Mouse (Mus musculus) myocyte (in vitro differentiated cells): ENCODE data around the gene Hoxd3. TPM values are rescaled to one million over a fixed set of nuclear protein-coding genes. Genes with fewer than 3 reads are reported as not detected.

ENCODE experiments used
- H3K27me3 ChIP-seq: one replicate; pipeline ENCODE4 v1.6.1; 2011; ENCODE audit not compliant: control insufficient read depth, insufficient read depth, insufficient read length
- H3K36me3 ChIP-seq: one replicate; pipeline ENCODE4 v1.6.1; 2011; ENCODE audit not compliant: control insufficient read depth, insufficient read depth
- H3K4me2 ChIP-seq: one replicate; pipeline ENCODE4 v1.6.1; 2011; ENCODE audit warnings: low read depth, control low read depth
- H3K4me3 ChIP-seq: one replicate; pipeline ENCODE4 v1.5.1; 2011; ENCODE audit warnings: mild to moderate bottlenecking, control low read depth, moderate library complexity
- H3K79me2 ChIP-seq: one replicate; pipeline ENCODE4 v1.6.1; 2011; ENCODE audit not compliant: control insufficient read depth, insufficient read depth
- H3ac ChIP-seq: one replicate; pipeline ENCODE4 v1.6.1; 2011; ENCODE audit not compliant: control insufficient read depth, insufficient read length
- CEBPB ChIP-seq: IDR thresholded peaks from 2 replicates; pipeline ENCODE4 v1.6.1; 2011; ENCODE audit warnings: mild to moderate bottlenecking, moderate library complexity; ENCODE audit not compliant: poor library complexity, insufficient read depth, severe bottlenecking
- E2F4 ChIP-seq: IDR thresholded peaks from one replicate; pipeline ENCODE4 v1.6.1; 2011; ENCODE audit warnings: mild to moderate bottlenecking, control low read depth, moderate library complexity; ENCODE audit not compliant: insufficient read depth
- MAX ChIP-seq: IDR thresholded peaks from one replicate; pipeline ENCODE4 v1.6.1; 2011; ENCODE audit warnings: low read depth, mild to moderate bottlenecking, control low read depth
- MYOD1 ChIP-seq, 3 experiments: IDR thresholded peaks; one replicate each; pipeline ENCODE4 v1.6.1; 2011; ENCODE audit warnings: control low read depth in 2 of 3, low read depth in 2 of 3, mild to moderate bottlenecking in 2 of 3, moderate library complexity in 1 of 3; ENCODE audit not compliant: insufficient read length in 2 of 3, control insufficient read depth in 1 of 3
- MYOG ChIP-seq, 3 experiments: IDR thresholded peaks; one replicate each; pipeline ENCODE4 v1.6.1; 2011; ENCODE audit warnings: control low read depth in 2 of 3, low read depth in 2 of 3, mild to moderate bottlenecking in 2 of 3; ENCODE audit not compliant: insufficient read length in 2 of 3, control insufficient read depth in 1 of 3, insufficient read depth in 1 of 3
- POLR2A ChIP-seq: IDR thresholded peaks from one replicate; pipeline ENCODE4 v1.6.1; 2011; ENCODE audit warnings: low read depth, mild to moderate bottlenecking, control low read depth, moderate library complexity; ENCODE audit not compliant: insufficient read length
- POLR2AphosphoS2 ChIP-seq: IDR thresholded peaks from one replicate; pipeline ENCODE4 v1.6.1; 2011; ENCODE audit warnings: low read depth, control low read depth; ENCODE audit not compliant: insufficient read length
- REST ChIP-seq: IDR thresholded peaks from one replicate; pipeline ENCODE4 v1.6.1; 2011; ENCODE audit warnings: mild to moderate bottlenecking, control low read depth, moderate library complexity; ENCODE audit not compliant: insufficient read depth, insufficient read length
- SRF ChIP-seq: IDR thresholded peaks from one replicate; pipeline ENCODE4 v1.6.1; 2011; ENCODE audit warnings: low read depth; ENCODE audit not compliant: control insufficient read depth, insufficient read length
- TCF12 ChIP-seq: IDR thresholded peaks from one replicate; pipeline ENCODE4 v1.6.1; 2011; ENCODE audit warnings: mild to moderate bottlenecking, control low read depth; ENCODE audit not compliant: poor library complexity, insufficient read depth, severe bottlenecking
- TCF3 ChIP-seq: IDR thresholded peaks from one replicate; pipeline ENCODE4 v1.6.1; 2011; ENCODE audit warnings: low read depth, control low read depth; ENCODE audit not compliant: insufficient read length
- USF1 ChIP-seq: IDR thresholded peaks from one replicate; pipeline ENCODE4 v1.6.1; 2011; ENCODE audit warnings: low read depth, mild to moderate bottlenecking, control low read depth, moderate library complexity
- polyA plus RNA-seq: library from polyadenylated mRNA; unstranded; fragments of >200 nt; fragmentation: generic; extraction: Trizol; gene quantifications from one replicate; pipeline ENCODE4 v1.2.1, GENCODE M21; 2012; ENCODE audit warnings: missing spikeins

The Hoxd3 gene
- polyA plus RNA-seq, 1 experiment = not detected

DNA sequence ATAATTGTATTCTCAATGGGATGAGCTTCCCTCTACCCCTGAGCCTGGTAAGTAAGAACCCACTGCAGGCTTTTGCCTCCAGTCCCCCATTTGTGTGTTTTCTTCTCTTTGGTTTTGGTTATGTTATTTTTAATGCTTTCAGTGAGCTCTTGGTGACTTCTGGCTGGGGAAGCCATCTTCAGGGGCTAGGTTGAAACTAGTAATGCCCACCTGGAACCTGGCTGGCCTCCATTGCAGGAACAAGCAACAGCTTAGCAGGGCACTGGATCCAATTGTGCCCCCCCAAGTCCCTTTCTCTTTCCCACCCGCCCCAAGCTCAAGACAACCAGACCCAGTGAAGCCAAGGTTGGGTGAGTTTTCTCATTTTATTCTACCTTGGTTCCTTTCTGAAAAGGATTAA lies 16.3 kb upstream of the Hoxd3 start:
- peaks cover 80% of the 10 kb centered on the region for H3K27me3 ChIP-seq
- TF ChIP-seq TCF3 = no peak
- TF ChIP-seq E2F4 = no peak
- no peak for TF ChIP-seq CEBPB
- H3K36me3 ChIP-seq = no peaks in the 10 kb centered on the region
- no peak overlapping the region for H3ac ChIP-seq
- H3K4me3 ChIP-seq = no peak overlapping the region
- H3K4me2 ChIP-seq = no peak overlapping the region
- H3K79me2 ChIP-seq = no peaks in the 10 kb centered on the region

DNA sequence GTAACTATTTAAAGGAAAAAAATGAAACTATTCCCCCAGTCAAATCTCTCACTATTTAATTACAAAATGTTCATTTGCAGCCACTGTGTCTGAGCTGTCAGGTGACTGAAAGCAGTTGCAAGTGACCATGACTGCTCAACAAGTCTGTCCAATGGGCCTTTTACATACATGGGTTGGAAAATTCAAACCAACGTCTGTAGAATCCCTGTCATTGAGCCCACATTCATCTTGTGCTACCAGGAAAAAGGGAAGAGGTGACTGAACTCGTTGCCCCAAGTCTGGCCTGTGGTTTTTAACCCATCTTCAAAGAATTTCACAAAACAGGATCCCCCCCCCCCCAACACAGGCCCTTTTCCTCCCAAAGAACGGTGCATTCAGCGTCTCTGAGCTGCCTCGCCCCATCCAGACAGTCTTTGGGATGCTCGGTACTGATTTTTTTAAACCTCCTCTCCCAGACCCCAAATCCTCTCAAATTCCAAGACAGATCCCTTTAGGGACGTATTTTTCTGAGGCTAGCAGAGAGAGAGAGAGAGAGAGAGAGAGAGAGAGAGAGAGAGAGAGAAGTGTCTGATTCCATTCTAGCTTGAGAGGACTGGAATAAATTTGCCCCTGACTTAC lies 15.8 kb upstream of the Hoxd3 start:
- Histone ChIP-seq H3K27me3 (peaks cover 83% of the 10 kb centered on the region), H3ac (no peak overlapping the region), H3K4me3 (no peak overlapping the region), H3K79me2 (no peaks in the 10 kb centered on the region), H3K4me2 (no peak overlapping the region), H3K36me3 (no peaks in the 10 kb centered on the region)
- TF ChIP-seq MYOD1 (IDR thresholded peaks at IDR 0.05; ENCODE audit: control insufficient read depth in 1 of 3, insufficient read length in 2 of 3, low read depth in 2 of 3) (no peak), POLR2AphosphoS2 (no peak), MAX (no peak), MYOG (IDR thresholded peaks at IDR 0.05; ENCODE audit: control insufficient read depth in 1 of 3, insufficient read depth in 1 of 3, insufficient read length in 2 of 3, low read depth in 2 of 3) (no peak), TCF12 (no peak)

DNA sequence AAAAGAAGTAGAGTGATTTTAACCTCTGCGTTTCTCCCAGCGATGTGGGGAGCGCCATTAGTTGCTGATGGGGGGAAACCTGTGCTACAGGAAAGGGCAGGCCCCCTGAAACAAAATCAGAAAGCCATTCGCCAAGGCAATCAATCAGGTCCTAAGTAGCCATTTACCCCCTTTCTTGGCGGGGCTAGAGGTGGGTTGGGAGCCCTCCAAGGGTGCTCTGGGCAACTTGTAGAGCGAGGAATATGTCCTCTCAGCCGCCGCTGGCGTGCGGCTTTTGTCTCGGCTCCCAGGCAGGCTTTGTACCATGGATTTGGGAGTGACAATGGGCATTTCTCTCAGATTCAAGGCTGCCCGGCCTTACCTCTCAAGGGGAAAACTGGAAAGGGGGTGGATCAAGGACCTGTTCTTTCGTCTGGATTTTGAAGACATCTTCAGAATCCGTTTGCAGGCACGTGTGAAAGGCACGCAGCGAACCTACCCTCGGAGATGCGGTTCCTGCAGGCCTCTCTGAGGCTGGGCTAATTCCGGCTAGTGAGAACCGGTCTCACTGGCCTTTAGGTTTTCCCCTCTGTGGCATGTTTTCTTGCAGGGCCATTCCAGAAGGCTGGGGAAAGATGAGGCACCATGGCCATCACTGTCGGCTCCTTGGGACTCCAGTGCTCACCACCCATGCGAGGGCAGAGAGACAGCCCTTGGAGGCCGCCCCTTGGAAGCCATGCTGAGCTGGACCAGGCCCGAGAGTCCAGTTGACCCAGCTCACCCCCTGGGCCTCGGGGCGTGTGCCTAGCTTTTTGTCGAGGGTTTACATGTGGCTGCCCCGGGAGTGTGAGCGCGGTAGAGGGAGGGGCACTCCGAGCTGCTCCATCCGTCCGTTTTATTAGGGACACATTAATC lies 15.0 kb upstream of the Hoxd3 start:
- Histone ChIP-seq H3K36me3 (no peaks in the 10 kb centered on the region), H3K79me2 (no peaks in the 10 kb centered on the region), H3K27me3 (peaks cover 75% of the 10 kb centered on the region), H3K4me2 (no peak overlapping the region), H3K4me3 (no peak overlapping the region), H3ac (no peak overlapping the region)
- no peak for TF ChIP-seq POLR2AphosphoS2
- TF ChIP-seq SRF = no peak
- TF ChIP-seq TCF12 = no peak
- TF ChIP-seq MAX = no peak
- no peak for TF ChIP-seq REST
- no peak for TF ChIP-seq POLR2A
- no peak for TF ChIP-seq MYOG (IDR thresholded peaks at IDR 0.05; ENCODE audit: control insufficient read depth in 1 of 3, insufficient read depth in 1 of 3, insufficient read length in 2 of 3, low read depth in 2 of 3)
- TF ChIP-seq E2F4 = no peak
- TF ChIP-seq USF1 = no peak

DNA sequence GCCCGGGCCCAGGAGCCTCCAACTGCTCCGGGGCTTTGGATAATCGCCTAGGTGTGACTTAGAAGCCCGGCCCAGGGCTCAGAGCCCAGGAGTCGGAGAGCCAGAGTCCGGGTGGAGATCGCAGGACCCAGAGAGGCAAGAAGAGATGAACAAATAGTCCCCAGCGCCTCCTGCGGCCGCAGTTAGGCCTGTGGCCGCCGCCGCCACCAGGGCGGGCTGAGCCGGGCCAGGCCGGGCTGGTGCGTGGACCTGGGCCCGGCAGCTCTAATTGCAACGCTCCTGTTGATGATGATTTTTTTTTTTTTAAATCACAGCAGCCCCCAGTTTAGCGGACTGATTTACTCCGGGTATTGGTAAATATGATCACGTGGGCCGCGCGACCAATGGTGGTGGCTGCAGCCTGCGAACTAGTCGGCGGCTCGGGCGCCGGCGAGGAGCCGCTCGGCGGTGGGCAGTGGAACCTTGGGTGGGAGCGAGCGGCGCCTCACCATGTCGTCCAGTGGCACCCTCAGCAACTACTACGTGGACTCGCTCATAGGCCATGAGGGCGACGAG lies 14.1 kb upstream of the Hoxd3 start, which contains the start of gene Hoxd9:
Hoxd9 (plus strand) TSS at position 161 of the 555 bp plus-strand sequence.
- Histone ChIP-seq H3K4me2 (no peak within 1 kb of the TSS), H3ac (no peak within 1 kb of the TSS), H3K27me3 (peaks cover 65% of the 10 kb centered on the region), H3K4me3 (no peak within 1 kb of the TSS), H3K79me2 (no peaks in the 10 kb centered on the region), H3K36me3 (no peaks in the 10 kb centered on the region)
- TF ChIP-seq E2F4 (no peak), POLR2A (no peak), TCF12 (no peak), TCF3 (no peak), MAX (no peak), MYOD1 (IDR thresholded peaks at IDR 0.05; ENCODE audit: control insufficient read depth in 1 of 3, insufficient read length in 2 of 3, low read depth in 2 of 3) (no peak)

DNA sequence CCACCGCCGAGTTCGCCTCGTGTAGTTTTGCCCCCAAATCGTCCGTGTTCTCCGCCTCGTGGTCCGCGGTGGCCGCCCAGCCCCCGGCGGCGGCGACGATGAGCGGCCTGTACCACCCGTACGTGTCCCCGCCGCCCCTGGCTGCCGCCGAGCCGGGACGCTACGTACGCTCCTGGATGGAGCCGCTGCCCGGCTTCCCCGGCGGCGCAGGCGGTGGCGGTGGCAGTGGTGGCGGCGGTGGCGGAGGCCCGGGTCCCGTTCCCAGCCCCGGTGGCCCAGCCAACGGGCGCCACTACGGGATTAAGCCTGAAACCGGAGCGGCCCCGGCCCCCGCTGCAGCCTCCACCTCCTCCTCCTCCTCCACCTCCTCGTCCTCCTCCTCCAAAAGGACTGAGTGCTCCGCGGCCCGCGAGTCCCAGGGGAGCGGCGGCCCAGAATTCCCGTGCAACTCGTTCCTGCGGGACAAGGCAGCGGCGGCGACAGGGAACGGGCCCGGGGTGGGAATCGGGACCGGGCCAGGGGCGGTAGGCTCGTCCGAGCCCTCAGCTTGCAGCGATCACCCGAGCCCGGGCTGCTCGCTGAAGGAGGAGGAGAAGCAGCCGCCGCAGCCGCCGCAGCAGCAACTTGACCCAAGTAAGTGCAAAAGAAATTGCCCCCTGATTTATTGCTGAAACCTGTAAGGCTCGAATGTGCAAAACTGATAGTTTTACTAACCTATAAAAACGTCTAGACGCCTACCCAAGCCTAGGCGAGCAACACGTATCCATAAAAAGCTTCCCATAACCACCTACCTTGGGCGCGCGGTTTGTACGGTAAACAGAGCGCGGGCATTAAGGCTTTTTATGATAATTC lies 13.3 kb upstream of the Hoxd3 start:
- no peak overlapping the region for H3K4me3 ChIP-seq
- no peaks in the 10 kb centered on the region for H3K36me3 ChIP-seq
- no peak overlapping the region for H3ac ChIP-seq
- H3K27me3 ChIP-seq = peaks cover 58% of the 10 kb centered on the region
- H3K4me2 ChIP-seq = no peak overlapping the region
- TF ChIP-seq REST (no peak), SRF (no peak), MAX (no peak), CEBPB (no peak), TCF3 (no peak), POLR2AphosphoS2 (no peak), POLR2A (no peak), TCF12 (no peak), USF1 (no peak), E2F4 (no peak), MYOD1 (IDR thresholded peaks at IDR 0.05; ENCODE audit: control insufficient read depth in 1 of 3, insufficient read length in 2 of 3, low read depth in 2 of 3) (no peak), MYOG (IDR thresholded peaks at IDR 0.05; ENCODE audit: control insufficient read depth in 1 of 3, insufficient read depth in 1 of 3, insufficient read length in 2 of 3, low read depth in 2 of 3) (no peak)
- H3K79me2 ChIP-seq = no peaks in the 10 kb centered on the region
